In the genomic region with DNA sequence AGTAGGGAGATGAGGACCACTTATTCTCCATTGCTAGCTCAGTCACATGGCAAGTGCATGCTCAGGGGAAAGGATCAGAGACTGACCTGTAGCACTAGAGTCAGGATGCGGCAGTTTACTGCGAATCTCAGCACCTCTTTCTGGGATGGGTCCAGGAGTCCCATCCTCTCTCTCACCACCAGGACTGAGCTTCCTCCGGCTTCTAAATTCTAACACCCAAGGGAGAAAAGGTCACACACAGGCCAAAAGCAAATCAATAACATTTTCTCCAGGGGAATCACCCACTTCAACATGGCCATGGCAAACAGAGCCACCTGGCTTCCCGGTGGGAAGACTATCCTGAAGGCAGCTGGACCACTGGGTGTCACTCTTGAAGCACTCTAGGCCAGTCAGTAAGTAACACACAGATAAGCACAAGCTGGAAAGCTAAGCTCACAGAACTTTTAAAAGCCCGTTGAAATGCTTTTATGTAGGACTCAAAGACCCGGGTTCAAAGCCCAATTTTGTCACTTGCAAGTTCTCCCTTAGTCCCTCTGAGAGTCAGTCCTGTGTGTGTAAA, we compare ENCODE assay signal across 12 mouse cellular contexts. TPM values are rescaled to one million over a fixed set of nuclear protein-coding genes. Genes with fewer than 3 reads are reported as not detected.
A peak's percentile ranks its signal among the peaks of the same experiment; 100 is the strongest.
DNase-seq lines count a peak whose midpoint lies in the region; ATAC-seq and TF ChIP-seq lines count a peak whose summit lies in the region.
"Had no signal": no experiment of that assay in that cellular context is flagged by ENCODE, and none has a peak within 500 bp of the region (broad histone marks: within the 10 kb centered on the region; RNA-seq: fewer than 3 reads in every experiment).

No protein-coding gene starts in this region.

- peaks cover 31% of the 10 kb centered on the region for H3K4me1 ChIP-seq in hindbrain, embryonic 12.5 days
- H3K4me1 ChIP-seq in hindbrain, embryonic 11.5 days (replicated peaks; ENCODE audit: control insufficient read depth, insufficient read depth, low read length), result peaks cover 3% of the 10 kb centered on the region
- H3K4me1 ChIP-seq in ES-Bruce4 (ENCODE audit: control insufficient read depth, insufficient read depth, low read length), result peaks cover 4% of the 10 kb centered on the region
- H3K4me1 ChIP-seq in kidney, postnatal 0 days (replicated peaks; ENCODE audit: insufficient read depth, low read length), result peaks cover 17% of the 10 kb centered on the region; the same call in 1 of the 2 replicates

- peak; percentile 46 for TF ChIP-seq CTCF in ES-Bruce4 (IDR thresholded peaks at IDR 0.05; ENCODE audit: low read depth, low read length)
- TF ChIP-seq CTCF in kidney, postnatal 0 days (IDR thresholded peaks at IDR 0.05; ENCODE audit: low read depth), result peak; percentile 69

- no peak for ATAC-seq in hindbrain, embryonic 12.5 days (ENCODE audit: low FRiP score)
- no peak for ATAC-seq in hindbrain, embryonic 11.5 days (ENCODE audit: low FRiP score)
- ATAC-seq in kidney, postnatal 0 days (replicated peaks; ENCODE audit: low FRiP score, low read depth), result no peak
- ATAC-seq: inflammation-experienced regulatory T-cells, adult 6 months; Patski had no signal

- H3K27me3 ChIP-seq in hindbrain, embryonic 12.5 days, result no peaks in the 10 kb centered on the region
- no peaks in the 10 kb centered on the region for H3K27me3 ChIP-seq in hindbrain, embryonic 11.5 days (ENCODE audit: control insufficient read depth, insufficient read depth, low read length)
- no peaks in the 10 kb centered on the region for H3K27me3 ChIP-seq in ES-Bruce4 (ENCODE audit: control insufficient read depth, insufficient read depth, low read length, poor library complexity, severe bottlenecking)
- H3K27me3 ChIP-seq in kidney, postnatal 0 days (ENCODE audit: insufficient read depth, low read length), result no peaks in the 10 kb centered on the region
- H3K27me3 ChIP-seq: Patski had no signal

- WGBS in hindbrain, embryonic 12.5 days, result 62% methylated on average over 6 of the region's 6 CpGs
- 68% methylated on average over 6 of the region's 6 CpGs for WGBS in hindbrain, embryonic 11.5 days
- WGBS in kidney, postnatal 0 days, result 59% methylated on average over 6 of the region's 6 CpGs

- TF ChIP-seq POLR2A in ES-Bruce4 (IDR thresholded peaks at IDR 0.05; ENCODE audit: insufficient read depth, low read length), result no peak

- no peak overlapping the region for H3K27ac ChIP-seq in hindbrain, embryonic 12.5 days
- no peak overlapping the region for H3K27ac ChIP-seq in hindbrain, embryonic 11.5 days (ENCODE audit: low read depth, low read length)
- no peak overlapping the region for H3K27ac ChIP-seq in ES-Bruce4 (ENCODE audit: insufficient read depth, low read length)
- H3K27ac ChIP-seq in kidney, postnatal 0 days, result no peak overlapping the region

- H3K9me3 ChIP-seq in hindbrain, embryonic 12.5 days (replicated peaks), result no peaks in the 10 kb centered on the region
- H3K9me3 ChIP-seq in hindbrain, embryonic 11.5 days (ENCODE audit: control insufficient read depth, low read length), result no peaks in the 10 kb centered on the region
- no peaks in the 10 kb centered on the region for H3K9me3 ChIP-seq in ES-Bruce4 (replicated peaks; ENCODE audit: control insufficient read depth, insufficient read depth, low read length, poor library complexity, severe bottlenecking)
- no peaks in the 10 kb centered on the region for H3K9me3 ChIP-seq in kidney, postnatal 0 days (replicated peaks; ENCODE audit: low read length)

- no peak for TF ChIP-seq EP300 in ES-Bruce4 (IDR thresholded peaks at IDR 0.05; ENCODE audit: insufficient read depth, low read depth, low read length)

- peaks cover 12% of the 10 kb centered on the region for H3K36me3 ChIP-seq in hindbrain, embryonic 12.5 days
- no peaks in the 10 kb centered on the region for H3K36me3 ChIP-seq in hindbrain, embryonic 11.5 days (ENCODE audit: control insufficient read depth, insufficient read depth, low read length)
- H3K36me3 ChIP-seq in ES-Bruce4 (ENCODE audit: control insufficient read depth, insufficient read depth, low read length, poor library complexity, severe bottlenecking), result no peaks in the 10 kb centered on the region; the same call in 1 of the 2 replicates
- 0 out of 2 replicates have a peak, but pooled peaks cover 12% of the 10 kb centered on the region for H3K36me3 ChIP-seq in kidney, postnatal 0 days (ENCODE audit: insufficient read depth, low read length)

- DNase-seq in hindbrain, embryonic 11.5 days (ENCODE audit: low spot score), result no peak
- peak; percentile 44 for DNase-seq in 3T3-L1 (ENCODE audit: low read depth, low spot score)
- peak; percentile 69 for DNase-seq in kidney, postnatal 0 days (ENCODE audit: low spot score)
- no peak for DNase-seq in frontal cortex, postnatal 36 days (ENCODE audit: low spot score in 2 of 2)
- no peak for DNase-seq in right cerebral cortex, postnatal 10 days (ENCODE audit: low spot score in 2 of 2)
- DNase-seq: left cerebral cortex, postnatal 4 days; retina, postnatal 1 day; thymus, adult 18-20 months had no signal

- H3K4me2 ChIP-seq in hindbrain, embryonic 12.5 days (replicated peaks), result 0 out of 2 replicates have a peak overlapping the region, but pooled peaks have one; percentile 8
- H3K4me2 ChIP-seq in hindbrain, embryonic 11.5 days (replicated peaks; ENCODE audit: low read depth, low read length), result no peak overlapping the region
- no peak overlapping the region for H3K4me2 ChIP-seq in kidney, postnatal 0 days (ENCODE audit: low read length)

- no peak overlapping the region for H3K9ac ChIP-seq in hindbrain, embryonic 12.5 days
- no peak overlapping the region for H3K9ac ChIP-seq in hindbrain, embryonic 11.5 days (ENCODE audit: low read depth, low read length)
- H3K9ac ChIP-seq in ES-Bruce4 (ENCODE audit: low read depth, poor library complexity, severe bottlenecking), result no peak overlapping the region
- no peak overlapping the region for H3K9ac ChIP-seq in kidney, postnatal 0 days (ENCODE audit: low read depth, low read length)

- H3K4me3 ChIP-seq in hindbrain, embryonic 12.5 days, result no peak overlapping the region
- no peak overlapping the region for H3K4me3 ChIP-seq in hindbrain, embryonic 11.5 days (ENCODE audit: low read depth, low read length)
- no peak overlapping the region for H3K4me3 ChIP-seq in ES-Bruce4 (ENCODE audit: low read depth, low read length)
- no peak overlapping the region for H3K4me3 ChIP-seq in kidney, postnatal 0 days (replicated peaks; ENCODE audit: low read depth, low read length)

RNA-seq across cellular contexts. Expression of a gene that starts 2.7 kb away (rescaled TPM):
- polyA plus RNA-seq in hindbrain, embryonic 12.5 days (2016; fragmentation: Nextera tagmentation; extraction: Ambion mirVana), result 16.6 and 18.6 TPM in 2 replicates
- polyA plus RNA-seq in hindbrain, embryonic 11.5 days (2014; fragmentation: Nextera tagmentation; extraction: Ambion mirVana), result 10.0 and 10.7 TPM in 2 replicates
- 12.8 and 15.2 TPM in 2 replicates for polyA plus RNA-seq in ES-Bruce4 (2011; ENCODE audit: insufficient read depth, insufficient read length, low read depth, missing spikeins)
- 19.1 and 19.7 TPM in 2 replicates for polyA plus RNA-seq in kidney, postnatal 0 days (2015; fragmentation: Nextera tagmentation; extraction: Ambion mirVana)

RNA-seq across cellular contexts. Expression of a gene that starts 19.8 kb away (rescaled TPM):
- polyA plus RNA-seq in hindbrain, embryonic 12.5 days (2016; fragmentation: Nextera tagmentation; extraction: Ambion mirVana), result 4.1 and 6.4 TPM in 2 replicates
- polyA plus RNA-seq in hindbrain, embryonic 11.5 days (2014; fragmentation: Nextera tagmentation; extraction: Ambion mirVana), result 2.0 and 2.8 TPM in 2 replicates
- polyA plus RNA-seq in ES-Bruce4 (2011; ENCODE audit: insufficient read depth, insufficient read length, low read depth, missing spikeins), result 34.4 and 43.8 TPM in 2 replicates
- 3.7 and 7.1 TPM in 2 replicates for polyA plus RNA-seq in kidney, postnatal 0 days (2015; fragmentation: Nextera tagmentation; extraction: Ambion mirVana)

Comparison
In these comparisons a context has a peak if more than half of its experiments do, and no peak if none do; other contexts are left out.
1. DNase-seq: peak in 3T3-L1 (single experiment) and kidney, postnatal 0 days (single experiment); none in hindbrain, embryonic 11.5 days (single experiment), frontal cortex, postnatal 36 days (0 of 2) and right cerebral cortex, postnatal 10 days (0 of 2).